Mouse (Mus musculus) CH12.LX (cell line): ENCODE data around the gene Ifnar1. TPM values are rescaled to one million over a fixed set of nuclear protein-coding genes. Genes with fewer than 3 reads are reported as not detected.
A peak's percentile ranks its signal among the peaks of the same experiment; 100 is the strongest.

ENCODE experiments used
- DNase-seq: peaks from one replicate; pipeline ENCODE4 v3.0.0-alpha.2; 2013; ENCODE audit errors: extremely low read depth
- H3K27ac ChIP-seq: 2 replicates; pipeline ENCODE4 v1.5.1; 2012; ENCODE audit warnings: low read depth, mild to moderate bottlenecking, control low read depth, moderate library complexity; ENCODE audit not compliant: insufficient read depth
- H3K27me3 ChIP-seq: replicated peaks from 2 replicates; pipeline ENCODE3; 2012; ENCODE audit warnings: inconsistent platforms
- H3K36me3 ChIP-seq, 2 experiments: replicated peaks in 1 of 2; 2 replicates each; pipeline versions ENCODE3 to v1.6.1; 2012; ENCODE audit warnings: inconsistent platforms in 1 of 2, low read length in 1 of 2, mild to moderate bottlenecking in 1 of 2, mixed read lengths in 1 of 2, moderate library complexity in 1 of 2; ENCODE audit not compliant: control insufficient read depth in 1 of 2, insufficient read depth in 1 of 2
- H3K4me1 ChIP-seq, 2 experiments: 2 replicates each; pipeline ENCODE4 v1.6.1; 2012; ENCODE audit warnings: inconsistent platforms in 1 of 2, moderate library complexity in 1 of 2; ENCODE audit not compliant: insufficient read depth in 2 of 2, control insufficient read depth in 1 of 2
- H3K4me2 ChIP-seq: 2 replicates; pipeline ENCODE4 v1.6.1; 2012; ENCODE audit warnings: low read depth, mild to moderate bottlenecking, control low read depth; ENCODE audit not compliant: poor library complexity, insufficient read depth, severe bottlenecking
- H3K4me3 ChIP-seq, 3 experiments: fragments of 150-350 bp in 1 of 3; sonication (generic) in 1 of 3; replicated peaks in 1 of 3; 2 replicates each; pipeline versions ENCODE3 to v1.5.1; 2011 to 2012; ENCODE audit warnings: low read depth in 2 of 3, low read length in 2 of 3, mild to moderate bottlenecking in 2 of 3, moderate library complexity in 2 of 3, control low read depth in 1 of 3, improper control_type of control experiment in 1 of 3, inconsistent platforms in 1 of 3, mixed read lengths in 1 of 3; ENCODE audit not compliant: poor library complexity in 1 of 3
- H3K79me2 ChIP-seq: replicated peaks from 2 replicates; pipeline ENCODE4 v1.6.1; 2012; ENCODE audit warnings: mild to moderate bottlenecking, moderate library complexity; ENCODE audit not compliant: control insufficient read depth, poor library complexity, insufficient read depth, severe bottlenecking; ENCODE audit errors: extremely low read depth
- H3K9ac ChIP-seq: 2 replicates; pipeline ENCODE4 v1.6.1; 2012; ENCODE audit warnings: low read depth, mild to moderate bottlenecking, control low read depth, moderate library complexity; ENCODE audit not compliant: insufficient read depth
- H3K9me3 ChIP-seq: replicated peaks from 2 replicates; pipeline ENCODE3; 2012; ENCODE audit warnings: low read length, inconsistent platforms, mixed read lengths
- BHLHE40 ChIP-seq: IDR thresholded peaks from 2 replicates; pipeline ENCODE4 v1.6.1; 2011; ENCODE audit warnings: mild to moderate bottlenecking, low read depth, low read length, improper control_type of control experiment
- CTCF ChIP-seq, 2 experiments: IDR thresholded peaks in 1 of 2; conservative IDR thresholded peaks in 1 of 2; 2 replicates each; pipeline ENCODE4 v1.5.1; 2011 to 2012; ENCODE audit warnings: low read depth in 2 of 2, low read length in 2 of 2, improper control_type of control experiment in 1 of 2, inconsistent platforms in 1 of 2, mild to moderate bottlenecking in 1 of 2, moderate library complexity in 1 of 2
- E2F4 ChIP-seq: IDR thresholded peaks from 2 replicates; pipeline ENCODE4 v1.6.1; 2011; ENCODE audit warnings: low read depth, low read length, improper control_type of control experiment; ENCODE audit not compliant: insufficient replicate concordance
- ELF1 ChIP-seq: IDR thresholded peaks from 2 replicates; pipeline ENCODE4 v1.6.1; 2014; ENCODE audit warnings: low read depth, mild to moderate bottlenecking, inconsistent platforms, low read length, improper control_type of control experiment
- EP300 ChIP-seq: IDR thresholded peaks from 2 replicates; pipeline ENCODE4 v1.6.1; 2011; ENCODE audit warnings: low read length, improper control_type of control experiment
- GABPA ChIP-seq: IDR thresholded peaks from 2 replicates; pipeline ENCODE4 v1.6.1; 2012; ENCODE audit warnings: low read depth, low read length, improper control_type of control experiment, inconsistent platforms; ENCODE audit not compliant: insufficient replicate concordance
- KAT2A ChIP-seq: IDR thresholded peaks from 2 replicates; pipeline ENCODE4 v1.6.1; 2012; ENCODE audit warnings: low read length, improper control_type of control experiment, inconsistent platforms; ENCODE audit not compliant: insufficient replicate concordance
- MAFK ChIP-seq: IDR thresholded peaks from 2 replicates; pipeline ENCODE4 v1.6.1; 2011; ENCODE audit warnings: low read length, improper control_type of control experiment; ENCODE audit not compliant: insufficient replicate concordance
- MEF2A ChIP-seq: IDR thresholded peaks from 2 replicates; pipeline ENCODE4 v1.6.1; 2014; ENCODE audit warnings: low read depth, mild to moderate bottlenecking, inconsistent platforms, low read length, improper control_type of control experiment, borderline replicate concordance
- MXI1 ChIP-seq: IDR thresholded peaks from 2 replicates; pipeline ENCODE4 v1.6.1; 2011; ENCODE audit warnings: mild to moderate bottlenecking, low read depth, low read length, improper control_type of control experiment
- MYC ChIP-seq: IDR thresholded peaks from 2 replicates; pipeline ENCODE4 v1.6.1; 2011; ENCODE audit warnings: low read depth, mild to moderate bottlenecking, improper control_type of control experiment, low read length
- NRF1 ChIP-seq: IDR thresholded peaks from 2 replicates; pipeline ENCODE4 v1.6.1; 2014; ENCODE audit warnings: low read depth, mild to moderate bottlenecking, inconsistent platforms, low read length, improper control_type of control experiment, moderate library complexity
- POLR2A ChIP-seq: IDR thresholded peaks from 2 replicates; pipeline ENCODE4 v1.6.1; 2011; ENCODE audit warnings: low read depth, mild to moderate bottlenecking, improper control_type of control experiment, low read length
- POLR2AphosphoS2 ChIP-seq: IDR thresholded peaks from 2 replicates; pipeline ENCODE4 v1.6.1; 2011; ENCODE audit warnings: low read depth, low read length, improper control_type of control experiment
- RAD21 ChIP-seq: IDR thresholded peaks from 2 replicates; pipeline ENCODE4 v1.6.1; 2011; ENCODE audit warnings: low read depth, mild to moderate bottlenecking, low read length, improper control_type of control experiment, moderate library complexity
- SIN3A ChIP-seq: IDR thresholded peaks from 2 replicates; pipeline ENCODE4 v1.6.1; 2012; ENCODE audit warnings: low read length, improper control_type of control experiment, inconsistent platforms
- TBP ChIP-seq: conservative IDR thresholded peaks from 2 replicates; pipeline ENCODE4 v1.6.1; 2011; ENCODE audit warnings: low read depth, low read length, improper control_type of control experiment
- USF1 ChIP-seq: IDR thresholded peaks from 2 replicates; pipeline ENCODE4 v1.6.1; 2014; ENCODE audit warnings: low read depth, mild to moderate bottlenecking, inconsistent platforms, low read length, improper control_type of control experiment
- USF2 ChIP-seq: conservative IDR thresholded peaks from 2 replicates; pipeline ENCODE4 v1.6.1; 2011; ENCODE audit warnings: low read depth, low read length, improper control_type of control experiment
- ZC3H11A ChIP-seq: IDR thresholded peaks from 2 replicates; pipeline ENCODE4 v1.6.1; 2012; ENCODE audit warnings: low read depth, mild to moderate bottlenecking, inconsistent platforms, low read length, improper control_type of control experiment
- ZMIZ1 ChIP-seq: IDR thresholded peaks from 2 replicates; pipeline ENCODE4 v1.6.1; 2012; ENCODE audit warnings: low read depth, mild to moderate bottlenecking, inconsistent platforms, low read length, improper control_type of control experiment
- ZNF384 ChIP-seq: IDR thresholded peaks from 2 replicates; pipeline ENCODE4 v1.6.1; 2012; ENCODE audit warnings: low read depth, low read length, improper control_type of control experiment, inconsistent platforms
- dilution Hi-C: fragments of 300-500 bp; cut with MboI; formaldehyde crosslinking; loops from 2 replicates; pipeline ENCODE4 v1.14.3; 2020; ENCODE audit warnings: low sequenced_read_pairs; ENCODE audit not compliant: extremely low pct_unique_long_range_greater_than_20kb, extremely low pct_ligation_motif_present
- in situ Hi-C: fragments of 300-500 bp; cut with MboI; formaldehyde crosslinking; loops from 3 replicates; pipeline ENCODE4 v1.14.3; 2019; ENCODE audit warnings: low sequenced_read_pairs, low pct_ligation_motif_present, low pct_unique_long_range_greater_than_20kb, mixed read lengths
- polyA plus RNA-seq: library from polyadenylated mRNA; unstranded; fragments of >175 nt; gene quantifications from 2 replicates; pipeline ENCODE4 v1.2.1, GENCODE M21; 2012; ENCODE audit warnings: low read depth; ENCODE audit not compliant: insufficient read length
- total RNA-seq, 2 experiments: library from RNA; depleted of rRNA; stranded (reverse); fragments of 300-350 nt in 1 of 2; fragments of >200 nt in 1 of 2; gene quantifications; 2 replicates each; pipeline ENCODE4 v1.2.3; 2012 to 2014

Ifnar1 gene
- total and polyA plus RNA-seq, 3 experiments, result 32.8 to 49.4 (median 40.3) TPM

DNA sequence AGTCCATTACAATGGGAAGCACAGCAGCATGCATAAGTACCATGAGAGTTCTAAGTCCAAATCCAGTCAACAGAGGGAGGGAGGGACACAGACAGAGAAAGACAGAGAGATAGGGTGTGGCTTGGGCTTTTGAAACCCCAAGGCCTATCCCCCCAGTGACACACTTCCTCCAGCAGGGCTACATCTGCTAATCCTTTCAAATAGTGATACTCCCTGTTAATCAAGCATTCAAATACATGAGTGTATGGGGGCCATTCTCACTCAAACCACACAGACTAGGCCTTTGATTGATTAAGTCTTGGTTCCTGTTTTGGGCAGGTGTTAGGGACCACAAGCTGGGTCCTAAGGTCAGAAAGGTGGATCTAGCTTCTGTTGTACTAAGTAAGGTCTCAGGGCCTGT is 4.5 kb upstream of the Ifnar1 start (continued):
- TF ChIP-seq ELF1 (peak; percentile 23; the same call in 1 of the 2 replicates), E2F4 (no peak), ZNF384 (no peak; the same call in 1 of the 2 replicates), RAD21 (no peak; the same call in 1 of the 2 replicates), USF1 (no peak), MXI1 (no peak)

DNA sequence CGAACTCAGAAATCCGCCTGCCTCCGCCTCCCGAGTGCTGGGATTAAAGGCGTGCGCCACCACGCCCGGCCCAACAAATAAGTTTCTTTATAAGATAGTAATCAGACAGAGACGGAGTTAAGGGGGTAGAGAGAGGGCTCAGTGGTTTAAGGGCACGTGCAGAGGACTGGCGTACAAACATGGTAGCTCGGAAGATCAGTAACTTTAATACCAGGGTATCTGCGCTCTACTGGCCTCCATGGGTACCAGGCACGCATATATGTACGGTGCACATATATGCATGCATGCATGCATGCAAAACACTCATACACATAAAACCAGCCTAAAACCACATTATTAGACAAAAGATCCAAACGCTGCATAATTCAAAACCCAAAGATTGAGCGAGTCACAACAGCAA is 651 bp upstream of the Ifnar1 start:
- no peak for TF ChIP-seq CTCF (conservative IDR thresholded peaks at IDR 0.05 in 1 of 2, IDR thresholded peaks at IDR 0.05 in 1 of 2; ENCODE audit: low read depth in 2 of 2, low read length in 2 of 2)
- 0 out of 2 replicates have a peak, but pooled peaks have one; percentile 20 for TF ChIP-seq USF2
- peak; percentile 55 for TF ChIP-seq BHLHE40
- dilution Hi-C loops, result no loop called here
- Histone ChIP-seq H3K4me3 (peak overlapping the region; percentile 59 to 83 (median 64)), H3K4me1 (peaks cover 17 to 61% of the 10 kb centered on the region in 2 experiments; a peak in 3 of 4 replicates), H3K79me2 (peaks cover 28% of the 10 kb centered on the region), H3K9ac (peak overlapping the region; percentile 82), H3K36me3 (peaks cover 5 to 26% of the 10 kb centered on the region in 2 experiments), H3K9me3 (peaks cover 4% of the 10 kb centered on the region), H3K4me2 (peak overlapping the region; percentile 63), H3K27ac (peak overlapping the region; percentile 17; the same call in 1 of the 2 replicates), H3K27me3 (no peaks in the 10 kb centered on the region)
- no peak for DNase-seq
- in situ Hi-C loops, result loop anchor here (10.0 kb wide), 1 partner anchor 120 kb away; no protein-coding TSS in a partner anchor

DNA sequence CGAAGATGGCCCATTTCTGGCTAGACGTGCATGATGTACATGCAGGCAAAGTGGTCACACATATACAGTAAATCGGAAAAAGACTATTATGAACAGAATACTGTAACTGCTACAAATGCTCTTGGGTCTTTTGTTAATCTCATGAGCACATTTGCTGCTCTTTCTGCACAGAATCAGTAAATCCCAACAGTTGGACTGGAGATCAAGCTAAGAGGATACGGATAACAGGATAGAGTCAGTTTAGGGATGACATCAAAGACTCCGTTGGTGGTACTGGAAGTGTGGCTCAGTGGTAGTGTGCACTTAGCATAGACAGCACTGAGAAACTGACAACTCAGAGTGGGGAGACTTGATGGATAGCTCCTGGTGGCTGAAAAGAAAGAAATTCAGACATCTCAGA is 803 bp downstream of the Ifnar1 start:
- peak overlapping the region; percentile 95 for H3K9ac ChIP-seq
- no peak for DNase-seq
- H3K36me3 ChIP-seq, result peaks cover 17 to 40% of the 10 kb centered on the region in 2 experiments
- peak overlapping the region; percentile 75 to 83 (median 80) for H3K4me3 ChIP-seq
- H3K4me1 ChIP-seq, result peaks cover 15 to 64% of the 10 kb centered on the region in 2 experiments
- H3K9me3 ChIP-seq, result peaks cover 4% of the 10 kb centered on the region
- H3K27me3 ChIP-seq, result no peaks in the 10 kb centered on the region
- in situ Hi-C loops (loop anchor here (10.0 kb wide), 1 partner anchor 121 kb away; no protein-coding TSS in a partner anchor), dilution Hi-C loops (no loop called here)
- H3K27ac ChIP-seq, result no peak overlapping the region
- peaks cover 28% of the 10 kb centered on the region for H3K79me2 ChIP-seq
- H3K4me2 ChIP-seq, result peak overlapping the region; percentile 73
- TF ChIP-seq MXI1 (no peak; the same call in 1 of the 2 replicates), ELF1 (no peak), ZNF384 (no peak), KAT2A (no peak), GABPA (no peak), NRF1 (no peak), MAFK (no peak), E2F4 (no peak), ZC3H11A (no peak), TBP (no peak), ZMIZ1 (no peak), POLR2AphosphoS2 (no peak), EP300 (no peak), SIN3A (no peak), USF2 (no peak), POLR2A (no peak), MEF2A (no peak), MYC (no peak), CTCF (conservative IDR thresholded peaks at IDR 0.05 in 1 of 2, IDR thresholded peaks at IDR 0.05 in 1 of 2; ENCODE audit: low read depth in 2 of 2, low read length in 2 of 2) (no peak)
